Mouse (Mus musculus): ENCODE data around the gene Ten1. TPM values are rescaled to one million over a fixed set of nuclear protein-coding genes. Genes with fewer than 3 reads are reported as not detected.

The Ten1 gene
- polyA plus RNA-seq, 1 experiment from 2014 or later, result 54.7 TPM

- H3K4me3 ChIP-seq (ENCODE audit: low read depth, low read length), result no peak overlapping the region
- 93% methylated on average over 2 of the region's 2 CpGs for WGBS
- no peak for DNase-seq (ENCODE audit: low spot score)
- H3K27ac ChIP-seq (replicated peaks; ENCODE audit: low read depth, low read length), result no peak overlapping the region
- H3K27me3 ChIP-seq (ENCODE audit: control insufficient read depth, insufficient read depth, low read length), result no peaks in the 10 kb centered on the region
- H3K9ac ChIP-seq (replicated peaks; ENCODE audit: low read length), result no peak overlapping the region
- no peaks in the 10 kb centered on the region for H3K4me1 ChIP-seq (ENCODE audit: control insufficient read depth, insufficient read depth, low read length)
- H3K4me2 ChIP-seq (ENCODE audit: low read depth, low read length), result no peak overlapping the region
- ATAC-seq (replicated peaks; ENCODE audit: insufficient number of reproducible peaks, low FRiP score, low TSS enrichment, low read depth), result no peak
- no peaks in the 10 kb centered on the region for H3K9me3 ChIP-seq (replicated peaks; ENCODE audit: control insufficient read depth, low read length)
- no peaks in the 10 kb centered on the region for H3K36me3 ChIP-seq (replicated peaks; ENCODE audit: control insufficient read depth, insufficient read depth, low read depth, low read length)
Measured at GRCm38 (mm10) chr11:116201151-116201550, 2.5 kb downstream of the Ten1 start.

GRCm38 (mm10) chr11:116203150-116203549 lies 4.5 kb downstream of the Ten1 start:
- no peak overlapping the region for H3K27ac ChIP-seq (replicated peaks; ENCODE audit: low read depth, low read length)
- H3K4me2 ChIP-seq (ENCODE audit: low read depth, low read length), result no peak overlapping the region
- no peak overlapping the region for H3K9ac ChIP-seq (replicated peaks; ENCODE audit: low read length)
- no peaks in the 10 kb centered on the region for H3K27me3 ChIP-seq (ENCODE audit: control insufficient read depth, insufficient read depth, low read length)
- ATAC-seq (replicated peaks; ENCODE audit: insufficient number of reproducible peaks, low FRiP score, low TSS enrichment, low read depth) (no peak), DNase-seq (ENCODE audit: low spot score) (no peak)
- no peaks in the 10 kb centered on the region; the same call in 1 of the 2 replicates for H3K36me3 ChIP-seq (replicated peaks; ENCODE audit: control insufficient read depth, insufficient read depth, low read depth, low read length)
- no peak overlapping the region for H3K4me3 ChIP-seq (ENCODE audit: low read depth, low read length)
- 85% methylated on average over 3 of the region's 3 CpGs for WGBS
- H3K4me1 ChIP-seq (ENCODE audit: control insufficient read depth, insufficient read depth, low read length), result no peaks in the 10 kb centered on the region
- no peaks in the 10 kb centered on the region for H3K9me3 ChIP-seq (replicated peaks; ENCODE audit: control insufficient read depth, low read length)

- no peaks in the 10 kb centered on the region; the same call in 1 of the 2 replicates for H3K36me3 ChIP-seq (replicated peaks; ENCODE audit: control insufficient read depth, insufficient read depth, low read depth, low read length)
- H3K9me3 ChIP-seq (replicated peaks; ENCODE audit: control insufficient read depth, low read length), result no peaks in the 10 kb centered on the region
- no peak overlapping the region for H3K9ac ChIP-seq (replicated peaks; ENCODE audit: low read length)
- no peak for ATAC-seq (replicated peaks; ENCODE audit: insufficient number of reproducible peaks, low FRiP score, low TSS enrichment, low read depth)
- H3K27me3 ChIP-seq (ENCODE audit: control insufficient read depth, insufficient read depth, low read length), result no peaks in the 10 kb centered on the region
- no peaks in the 10 kb centered on the region for H3K4me1 ChIP-seq (ENCODE audit: control insufficient read depth, insufficient read depth, low read length)
- no peak overlapping the region for H3K27ac ChIP-seq (replicated peaks; ENCODE audit: low read depth, low read length)
- DNase-seq (ENCODE audit: low spot score), result no peak
- H3K4me2 ChIP-seq (ENCODE audit: low read depth, low read length), result no peak overlapping the region
- WGBS, result 62% methylated on average over 4 of the region's 4 CpGs
- no peak overlapping the region for H3K4me3 ChIP-seq (ENCODE audit: low read depth, low read length)
Measured at GRCm38 (mm10) chr11:116206678-116207077, 8.0 kb downstream of the Ten1 start.

- no peak overlapping the region for H3K4me3 ChIP-seq (ENCODE audit: low read depth, low read length)
- no peaks in the 10 kb centered on the region; the same call in 1 of the 2 replicates for H3K36me3 ChIP-seq (replicated peaks; ENCODE audit: control insufficient read depth, insufficient read depth, low read depth, low read length)
- no peak for ATAC-seq (replicated peaks; ENCODE audit: insufficient number of reproducible peaks, low FRiP score, low TSS enrichment, low read depth)
- H3K4me1 ChIP-seq (ENCODE audit: control insufficient read depth, insufficient read depth, low read length), result no peaks in the 10 kb centered on the region
- DNase-seq (ENCODE audit: low spot score), result no peak
- H3K27ac ChIP-seq (replicated peaks; ENCODE audit: low read depth, low read length), result no peak overlapping the region
- H3K9me3 ChIP-seq (replicated peaks; ENCODE audit: control insufficient read depth, low read length), result no peaks in the 10 kb centered on the region
- 78% methylated on average over 3 of the region's 3 CpGs for WGBS
- no peaks in the 10 kb centered on the region for H3K27me3 ChIP-seq (ENCODE audit: control insufficient read depth, insufficient read depth, low read length)
- H3K9ac ChIP-seq (replicated peaks; ENCODE audit: low read length), result no peak overlapping the region
- H3K4me2 ChIP-seq (ENCODE audit: low read depth, low read length), result no peak overlapping the region
Measured at GRCm38 (mm10) chr11:116208660-116209059, 10.0 kb downstream of the Ten1 start.

- Histone ChIP-seq H3K36me3 (replicated peaks; ENCODE audit: control insufficient read depth, insufficient read depth, low read depth, low read length) (no peaks in the 10 kb centered on the region; the same call in 1 of the 2 replicates), H3K27me3 (ENCODE audit: control insufficient read depth, insufficient read depth, low read length) (no peaks in the 10 kb centered on the region), H3K9ac (replicated peaks; ENCODE audit: low read length) (no peak overlapping the region), H3K4me1 (ENCODE audit: control insufficient read depth, insufficient read depth, low read length) (no peaks in the 10 kb centered on the region), H3K9me3 (replicated peaks; ENCODE audit: control insufficient read depth, low read length) (no peaks in the 10 kb centered on the region), H3K4me2 (ENCODE audit: low read depth, low read length) (no peak overlapping the region), H3K27ac (replicated peaks; ENCODE audit: low read depth, low read length) (no peak overlapping the region), H3K4me3 (ENCODE audit: low read depth, low read length) (no peak overlapping the region)
- ATAC-seq (replicated peaks; ENCODE audit: insufficient number of reproducible peaks, low FRiP score, low TSS enrichment, low read depth) (no peak), DNase-seq (ENCODE audit: low spot score) (no peak)
- 84% methylated on average over 8 of the region's 8 CpGs for WGBS
Measured at GRCm38 (mm10) chr11:116209257-116209656, 10.6 kb downstream of the Ten1 start.

- ATAC-seq (replicated peaks; ENCODE audit: insufficient number of reproducible peaks, low FRiP score, low TSS enrichment, low read depth), result no peak
- DNase-seq (ENCODE audit: low spot score), result no peak
- WGBS, result 71% methylated on average over 5 of the region's 5 CpGs
- Histone ChIP-seq H3K4me1 (ENCODE audit: control insufficient read depth, insufficient read depth, low read length) (no peaks in the 10 kb centered on the region), H3K4me3 (ENCODE audit: low read depth, low read length) (no peak overlapping the region), H3K4me2 (ENCODE audit: low read depth, low read length) (no peak overlapping the region), H3K27me3 (ENCODE audit: control insufficient read depth, insufficient read depth, low read length) (no peaks in the 10 kb centered on the region), H3K27ac (replicated peaks; ENCODE audit: low read depth, low read length) (no peak overlapping the region), H3K36me3 (replicated peaks; ENCODE audit: control insufficient read depth, insufficient read depth, low read depth, low read length) (no peaks in the 10 kb centered on the region; the same call in 1 of the 2 replicates), H3K9ac (replicated peaks; ENCODE audit: low read length) (no peak overlapping the region), H3K9me3 (replicated peaks; ENCODE audit: control insufficient read depth, low read length) (no peaks in the 10 kb centered on the region)
Measured at GRCm38 (mm10) chr11:116210696-116211095, 12.0 kb downstream of the Ten1 start.

GRCm38 (mm10) chr11:116212847-116213246 lies 14.2 kb downstream of the Ten1 start:
- H3K4me1 ChIP-seq (ENCODE audit: control insufficient read depth, insufficient read depth, low read length), result no peaks in the 10 kb centered on the region
- DNase-seq (ENCODE audit: low spot score) (no peak), ATAC-seq (replicated peaks; ENCODE audit: insufficient number of reproducible peaks, low FRiP score, low TSS enrichment, low read depth) (no peak)
- H3K36me3 ChIP-seq (replicated peaks; ENCODE audit: control insufficient read depth, insufficient read depth, low read depth, low read length), result no peaks in the 10 kb centered on the region
- no peaks in the 10 kb centered on the region for H3K9me3 ChIP-seq (replicated peaks; ENCODE audit: control insufficient read depth, low read length)
- no peak overlapping the region for H3K27ac ChIP-seq (replicated peaks; ENCODE audit: low read depth, low read length)
- no peak overlapping the region for H3K4me3 ChIP-seq (ENCODE audit: low read depth, low read length)
- 90% methylated on average over 6 of the region's 6 CpGs for WGBS
- no peak overlapping the region for H3K4me2 ChIP-seq (ENCODE audit: low read depth, low read length)
- H3K9ac ChIP-seq (replicated peaks; ENCODE audit: low read length), result no peak overlapping the region
- H3K27me3 ChIP-seq (ENCODE audit: control insufficient read depth, insufficient read depth, low read length), result no peaks in the 10 kb centered on the region

- Histone ChIP-seq H3K27ac (replicated peaks; ENCODE audit: low read depth, low read length) (no peak overlapping the region), H3K9me3 (replicated peaks; ENCODE audit: control insufficient read depth, low read length) (no peaks in the 10 kb centered on the region), H3K9ac (replicated peaks; ENCODE audit: low read length) (no peak overlapping the region), H3K36me3 (replicated peaks; ENCODE audit: control insufficient read depth, insufficient read depth, low read depth, low read length) (no peaks in the 10 kb centered on the region), H3K4me3 (ENCODE audit: low read depth, low read length) (no peak overlapping the region), H3K4me1 (ENCODE audit: control insufficient read depth, insufficient read depth, low read length) (no peaks in the 10 kb centered on the region; the same call in 1 of the 2 replicates), H3K4me2 (ENCODE audit: low read depth, low read length) (no peak overlapping the region), H3K27me3 (ENCODE audit: control insufficient read depth, insufficient read depth, low read length) (no peaks in the 10 kb centered on the region)
- ATAC-seq (replicated peaks; ENCODE audit: insufficient number of reproducible peaks, low FRiP score, low TSS enrichment, low read depth) (no peak), DNase-seq (ENCODE audit: low spot score) (no peak)
- WGBS, result 92% methylated on average over 13 of the region's 13 CpGs
Measured at GRCm38 (mm10) chr11:116213877-116214510, 15.3 kb downstream of the Ten1 start.
